Mouse (Mus musculus) megakaryocyte, embryonic 14.5 days (primary cell): Measurements from ENCODE around the gene Traf3. TPM values are rescaled to one million over a fixed set of nuclear protein-coding genes. Genes with fewer than 3 reads are reported as not detected.

Experiments
- H3K27me3 ChIP-seq: replicated peaks from 2 replicates; pipeline ENCODE3; 2012; ENCODE audit warnings: inconsistent platforms
- H3K36me3 ChIP-seq: replicated peaks from 2 replicates; pipeline ENCODE3; 2012; ENCODE audit warnings: low read length, inconsistent platforms, mixed read lengths
- H3K4me1 ChIP-seq: 2 replicates; pipeline ENCODE4 v1.6.1; 2012; ENCODE audit warnings: inconsistent platforms
- H3K4me3 ChIP-seq: replicated peaks from 2 replicates; pipeline ENCODE3; 2012; ENCODE audit warnings: moderate library complexity, mild to moderate bottlenecking, inconsistent platforms
- H3K9me3 ChIP-seq: 2 replicates; pipeline ENCODE4 v1.6.1; 2012; ENCODE audit warnings: inconsistent platforms
- FLI1 ChIP-seq: IDR thresholded peaks from 2 replicates; pipeline ENCODE4 v1.6.1; 2012; ENCODE audit warnings: low read length, inconsistent platforms, mixed read lengths
- GATA1 ChIP-seq: IDR thresholded peaks from 3 replicates; pipeline ENCODE4 v1.6.1; 2012; ENCODE audit warnings: mixed read lengths, low read length, inconsistent platforms, borderline replicate concordance
- polyA plus RNA-seq: library from polyadenylated mRNA; stranded (reverse); fragments of >175 nt; gene quantifications from 2 replicates; pipeline ENCODE4 v1.2.3, GENCODE M21; 2012; ENCODE audit warnings: low replicate concordance; ENCODE audit not compliant: insufficient read depth

Traf3 gene
- 5.1 and 13.4 TPM in 2 replicates for polyA plus RNA-seq

DNA sequence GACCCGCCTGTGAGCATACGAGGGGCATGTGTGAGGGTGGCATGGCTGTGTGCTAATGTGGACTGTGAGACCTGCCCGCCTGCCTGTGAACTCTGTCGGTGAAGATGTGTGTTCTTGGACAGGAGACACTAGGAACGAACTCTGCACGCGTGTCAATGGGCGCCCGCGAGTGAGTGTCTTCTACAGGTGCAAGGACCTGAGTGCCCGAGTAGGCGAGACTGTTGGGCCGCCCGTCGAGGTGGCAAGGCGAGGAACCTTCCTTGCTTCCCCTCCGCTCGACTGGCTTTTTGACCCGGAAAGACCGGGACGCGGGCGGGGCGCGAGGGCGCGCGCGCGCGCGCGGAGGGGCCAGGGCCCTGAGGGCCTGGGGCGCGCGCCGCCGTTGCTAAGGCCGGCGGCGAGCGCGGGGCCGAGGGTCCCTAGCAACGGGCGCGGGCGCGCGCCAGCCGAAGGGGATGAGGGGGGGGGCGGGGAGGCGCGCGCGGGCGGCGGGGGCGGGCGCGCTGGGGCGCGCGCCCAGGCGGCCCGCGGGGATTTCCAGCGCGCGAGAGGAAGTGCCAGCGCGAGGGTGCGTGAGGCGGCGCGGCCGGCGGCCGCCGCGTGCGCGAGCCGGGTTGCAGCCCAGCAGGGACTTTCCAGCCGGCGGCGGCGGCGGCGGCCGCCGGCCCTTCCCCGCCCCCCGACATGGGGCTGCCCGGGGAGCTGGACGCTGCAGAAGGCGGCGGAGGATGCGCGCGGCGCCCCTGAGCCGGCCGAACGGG, at the start of gene Traf3:
Traf3 (plus strand) TSS at position 540 of the 761 bp plus-strand sequence.
- H3K27me3 ChIP-seq: no peaks in the 10 kb centered on the region
- peak within 1 kb of the TSS; percentile 95 for H3K4me3 ChIP-seq
- no peaks in the 10 kb centered on the region for H3K9me3 ChIP-seq
- H3K4me1 ChIP-seq: peaks cover 69% of the 10 kb centered on the region
- peaks cover 17% of the 10 kb centered on the region for H3K36me3 ChIP-seq
- no peak for TF ChIP-seq FLI1
- no peak for TF ChIP-seq GATA1

DNA sequence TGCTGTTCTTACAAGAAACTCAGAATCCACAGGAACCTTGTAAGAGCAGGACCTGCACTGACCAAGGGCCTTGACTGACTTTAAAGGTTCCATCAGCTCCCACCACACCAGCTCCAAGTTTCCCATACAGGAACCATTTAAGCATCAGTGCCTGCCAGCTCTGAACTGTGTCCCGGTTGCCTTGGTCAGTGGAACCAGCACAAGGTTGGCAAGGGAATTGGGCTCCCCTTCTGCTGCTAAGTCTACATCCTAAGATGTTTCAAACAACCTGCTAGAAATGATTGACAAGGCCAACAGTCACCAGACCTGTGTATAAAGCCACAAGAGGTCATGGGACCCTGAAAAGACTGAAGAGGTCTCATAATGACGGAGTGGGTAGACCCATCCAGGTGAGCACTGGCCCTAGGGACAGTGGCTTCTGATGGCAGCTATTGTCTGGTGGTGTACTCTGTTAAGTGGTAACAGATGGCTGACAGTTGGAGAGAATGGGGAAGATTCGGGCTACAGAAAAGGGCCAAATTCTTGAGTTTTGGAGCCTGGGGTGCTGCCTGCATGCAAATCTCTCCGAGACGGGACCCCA, 46.6 kb upstream of the Traf3 start:
- Histone ChIP-seq H3K4me1 (peaks cover 13% of the 10 kb centered on the region; the same call in 1 of the 2 replicates), H3K9me3 (peaks cover 9% of the 10 kb centered on the region), H3K4me3 (no peak overlapping the region), H3K36me3 (peaks cover 80% of the 10 kb centered on the region), H3K27me3 (no peaks in the 10 kb centered on the region)
- TF ChIP-seq FLI1 (no peak), GATA1 (no peak)

DNA sequence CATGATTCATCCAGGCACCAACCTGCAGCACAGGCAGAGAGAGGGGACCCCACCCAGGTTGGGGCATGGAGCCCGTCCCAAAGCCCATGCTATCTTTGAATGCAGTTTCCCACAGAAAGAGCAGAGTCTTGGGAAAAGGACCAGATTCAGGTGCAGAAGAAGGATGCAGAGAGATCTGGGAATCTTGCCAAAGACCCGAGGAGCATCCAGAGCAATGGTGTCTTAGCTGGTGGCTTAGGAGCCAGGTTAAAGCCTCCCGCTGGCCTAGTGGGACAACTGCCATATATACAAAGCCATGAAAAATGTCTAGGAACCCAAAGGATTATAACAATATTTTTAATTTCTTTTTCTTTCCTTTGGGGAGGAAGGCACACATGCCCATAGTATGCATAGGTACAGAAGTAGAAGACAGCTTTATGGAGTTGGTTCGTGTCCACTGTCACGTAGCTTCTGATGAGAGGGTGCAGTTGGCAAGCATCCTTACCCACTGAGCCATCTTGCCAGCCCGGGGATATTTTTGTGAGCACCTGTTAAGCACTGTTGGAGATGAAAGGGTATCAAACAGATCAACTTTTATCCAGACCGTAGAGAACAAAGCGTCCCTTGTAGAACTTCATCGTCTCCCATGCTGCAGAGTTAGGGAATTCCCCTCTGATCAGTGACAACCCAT, 45.1 kb upstream of the Traf3 start:
- Histone ChIP-seq H3K4me1 (peaks cover 9% of the 10 kb centered on the region; the same call in 1 of the 2 replicates), H3K4me3 (no peak overlapping the region), H3K9me3 (peaks cover 9% of the 10 kb centered on the region), H3K36me3 (peaks cover 65% of the 10 kb centered on the region), H3K27me3 (no peaks in the 10 kb centered on the region)
- TF ChIP-seq FLI1 (no peak), GATA1 (no peak)

DNA sequence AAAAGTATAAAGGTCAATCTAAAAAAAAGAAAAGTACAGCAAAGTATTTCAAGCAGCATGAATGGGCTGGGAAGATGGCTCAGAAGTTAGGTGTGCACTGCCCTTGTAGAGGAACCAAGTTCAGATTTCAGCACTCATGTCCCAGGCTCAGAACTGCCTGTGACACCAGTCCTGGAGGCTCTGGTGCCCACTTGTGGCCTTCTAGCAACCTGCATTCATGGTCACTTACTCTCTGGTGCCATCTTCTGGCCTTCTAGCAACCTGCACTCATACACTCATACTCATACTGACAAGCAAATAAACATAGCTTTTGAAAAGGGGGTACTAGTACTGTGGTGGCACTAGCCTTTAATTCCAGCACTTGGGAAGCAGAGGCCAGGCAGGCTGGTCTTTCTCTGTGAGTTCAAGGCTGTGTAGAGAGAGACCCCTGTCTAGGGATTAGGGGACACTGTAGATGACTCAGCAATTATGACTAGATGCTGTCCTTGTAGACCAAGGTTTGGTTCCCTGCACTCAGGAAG, 43.8 kb upstream of the Traf3 start:
- H3K36me3 ChIP-seq: peaks cover 57% of the 10 kb centered on the region
- no peak for TF ChIP-seq FLI1
- no peak for TF ChIP-seq GATA1
- peaks cover 9% of the 10 kb centered on the region for H3K9me3 ChIP-seq

DNA sequence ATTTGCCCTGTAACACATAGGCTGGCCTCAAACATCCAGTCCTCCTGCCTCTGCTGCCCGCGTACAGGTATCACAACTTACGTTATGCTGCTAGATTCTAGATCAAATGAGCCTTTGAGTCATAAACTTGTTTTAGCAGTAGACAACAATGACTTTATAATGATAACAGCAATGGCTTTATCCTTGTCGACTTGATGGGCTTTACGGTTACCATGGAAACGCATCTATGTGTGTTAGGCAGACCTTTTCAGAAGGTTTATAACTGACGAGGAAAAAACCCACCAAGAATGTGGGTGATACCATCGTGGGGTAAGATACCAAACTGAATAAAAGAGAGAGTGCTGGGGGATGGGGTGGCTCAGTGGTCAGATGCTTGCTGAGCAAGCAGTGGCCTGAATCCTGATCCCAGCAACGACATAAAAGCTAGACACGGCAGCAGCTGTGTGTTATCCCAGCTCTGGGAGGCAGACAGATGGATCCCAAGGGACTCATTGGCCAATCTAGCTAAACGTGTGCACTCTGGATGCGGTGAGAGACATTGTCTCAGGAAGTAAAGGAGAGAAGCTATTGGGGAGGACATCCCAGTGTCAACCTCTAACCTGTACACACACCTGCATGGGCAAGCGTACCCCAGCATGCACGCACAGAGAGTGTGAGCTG, 41.4 kb upstream of the Traf3 start:
- H3K27me3 ChIP-seq: no peaks in the 10 kb centered on the region
- no peak for TF ChIP-seq GATA1
- no peak for TF ChIP-seq FLI1
- H3K4me1 ChIP-seq: no peaks in the 10 kb centered on the region; the same call in 1 of the 2 replicates
- H3K4me3 ChIP-seq: no peak overlapping the region
- H3K36me3 ChIP-seq: peaks cover 34% of the 10 kb centered on the region
- peaks cover 9% of the 10 kb centered on the region for H3K9me3 ChIP-seq

More for the DNA sequence above, 43.8 kb upstream of the Traf3 start:
- H3K4me3 ChIP-seq: no peak overlapping the region
- H3K27me3 ChIP-seq: no peaks in the 10 kb centered on the region
- H3K4me1 ChIP-seq: peaks cover 6% of the 10 kb centered on the region; the same call in 1 of the 2 replicates

DNA sequence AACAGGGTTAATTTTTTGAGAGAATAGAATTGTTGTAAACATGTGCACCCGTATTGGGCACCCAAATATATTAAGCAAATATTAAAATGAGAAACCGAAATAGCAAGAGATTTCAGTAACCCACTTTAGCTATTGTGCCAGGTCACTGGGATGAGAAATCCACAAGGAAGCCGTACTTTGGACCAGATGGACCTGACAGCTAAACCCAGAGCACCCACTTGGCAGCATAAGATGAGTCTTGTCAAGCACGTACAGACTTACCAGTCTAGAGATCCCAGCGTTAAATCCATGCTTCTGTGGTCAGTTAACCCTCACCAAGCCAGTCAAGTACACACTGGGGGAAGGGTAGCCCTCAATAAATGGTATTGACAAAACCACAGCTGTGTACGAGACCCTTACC, 40.5 kb upstream of the Traf3 start:
- peaks cover 15% of the 10 kb centered on the region for H3K9me3 ChIP-seq
- TF ChIP-seq FLI1: no peak
- no peak for TF ChIP-seq GATA1

DNA sequence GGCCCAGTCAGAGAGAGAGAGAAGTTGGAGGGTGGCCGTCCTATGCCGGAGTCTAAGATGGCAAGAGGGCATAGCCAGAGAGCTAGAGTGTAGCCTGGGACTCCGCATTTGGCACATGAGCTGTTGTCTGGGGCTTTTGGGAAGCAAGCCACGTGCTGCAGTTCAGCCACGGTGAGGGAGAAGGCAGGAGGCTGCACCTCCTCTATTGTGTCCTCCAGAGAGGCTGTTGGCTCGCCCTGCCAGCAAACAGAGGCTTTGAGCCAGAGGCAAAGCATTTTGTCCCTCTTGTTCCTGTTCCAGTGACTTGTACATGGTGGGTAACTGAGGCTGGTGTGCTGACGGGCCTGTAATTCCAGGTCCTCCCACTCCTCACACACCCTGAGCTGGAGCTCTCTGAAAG, 32.0 kb upstream of the Traf3 start:
- Histone ChIP-seq H3K4me1 (peaks cover 23% of the 10 kb centered on the region), H3K27me3 (peaks cover 30% of the 10 kb centered on the region), H3K9me3 (peaks cover 38% of the 10 kb centered on the region), H3K4me3 (no peak overlapping the region), H3K36me3 (peaks cover 2% of the 10 kb centered on the region)
- no peak for TF ChIP-seq FLI1
- no peak for TF ChIP-seq GATA1

More for the DNA sequence above, 40.5 kb upstream of the Traf3 start:
- Histone ChIP-seq H3K27me3 (peaks cover 2% of the 10 kb centered on the region), H3K4me1 (peaks cover 4% of the 10 kb centered on the region; the same call in 1 of the 2 replicates), H3K36me3 (peaks cover 25% of the 10 kb centered on the region), H3K4me3 (no peak overlapping the region)

DNA sequence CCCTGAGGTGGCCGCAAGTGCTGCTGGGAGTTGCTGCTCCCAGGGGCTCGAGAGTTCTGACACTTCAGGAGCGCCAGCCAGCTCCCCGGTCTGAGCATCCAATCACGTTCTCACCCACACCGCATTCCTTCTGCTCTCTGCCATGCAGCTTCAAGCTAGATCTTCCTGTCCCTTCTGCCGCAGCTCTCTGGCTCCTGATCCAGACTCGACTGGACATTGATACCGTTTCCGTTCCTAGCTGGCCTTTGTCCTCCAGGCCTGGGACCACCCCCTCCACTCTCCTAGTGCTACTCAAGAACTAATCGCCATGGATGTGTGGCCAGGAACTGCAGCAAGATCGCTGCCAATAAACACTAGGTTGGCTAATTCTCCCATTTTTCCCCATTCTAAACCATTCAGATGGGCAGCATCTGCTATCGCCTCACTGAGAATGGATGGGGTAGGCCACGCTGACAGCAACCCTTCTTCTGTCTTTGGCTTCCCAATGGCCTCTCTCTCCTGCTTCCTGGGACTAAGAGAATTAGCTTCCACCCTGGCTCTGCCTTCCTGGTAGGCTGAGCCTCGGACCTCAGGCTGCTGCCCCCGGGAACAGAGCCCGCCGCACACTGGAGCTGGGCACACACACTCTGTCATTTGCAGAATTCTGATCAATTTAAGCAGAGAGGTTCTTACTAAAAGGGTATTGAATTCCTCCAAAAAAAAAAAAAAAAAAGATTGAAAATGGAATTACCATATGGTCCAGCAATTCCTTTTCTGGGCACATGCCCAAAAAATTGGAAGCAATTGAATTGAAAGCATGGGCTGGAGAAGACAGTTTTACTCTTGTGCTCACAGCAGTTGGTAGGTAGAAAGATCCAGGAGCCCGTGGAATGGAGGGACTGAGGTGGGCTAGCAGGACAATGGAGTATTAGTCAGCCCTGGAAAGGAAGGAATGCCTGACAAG, 31.1 kb upstream of the Traf3 start:
- TF ChIP-seq GATA1 (no peak), FLI1 (no peak)
- Histone ChIP-seq H3K9me3 (peaks cover 43% of the 10 kb centered on the region), H3K4me1 (peaks cover 21% of the 10 kb centered on the region)

More for the DNA sequence above, 31.1 kb upstream of the Traf3 start:
- Histone ChIP-seq H3K27me3 (peaks cover 28% of the 10 kb centered on the region), H3K36me3 (peaks cover 2% of the 10 kb centered on the region), H3K4me3 (no peak overlapping the region)
